8 mouse cellular contexts compared by ENCODE assay signal in the genomic region with DNA sequence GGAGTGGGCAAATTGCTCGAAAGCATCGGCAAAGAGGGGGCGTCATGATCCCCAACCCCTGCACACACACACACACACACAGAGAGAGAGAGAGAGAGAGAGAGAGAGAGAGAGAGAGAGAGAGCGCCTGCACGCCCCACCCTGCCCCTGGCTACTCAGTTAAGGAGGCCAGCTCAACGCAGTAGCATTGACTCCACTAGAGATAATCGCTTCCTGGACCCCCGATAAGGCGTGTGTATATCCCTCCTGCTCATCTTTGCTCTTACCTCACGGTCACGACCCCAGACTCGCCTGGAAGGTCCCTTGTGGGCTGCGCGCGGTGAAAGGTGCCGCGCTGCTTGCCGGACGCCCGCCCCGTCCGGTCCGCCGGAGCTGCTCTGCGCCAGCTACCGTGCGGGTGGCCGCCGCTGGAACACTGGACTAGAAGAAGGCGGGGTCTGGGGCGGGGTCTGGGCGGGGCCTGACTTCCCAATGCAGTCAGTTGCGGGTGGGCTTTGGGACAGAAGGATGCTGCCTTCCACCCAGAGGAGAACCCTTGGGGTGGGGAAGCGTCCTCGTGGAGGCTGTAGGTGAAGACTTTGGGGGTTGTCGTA. TPM values are rescaled to one million over a fixed set of nuclear protein-coding genes. Genes with fewer than 3 reads are reported as not detected.
DNase-seq lines count a peak whose midpoint lies in the region; ATAC-seq lines count a peak whose summit lies in the region.

Cacng5 (minus strand) TSS at position 422 of the 593 bp plus-strand sequence.

- no peaks in the 10 kb centered on the region for H3K4me1 ChIP-seq in kidney, embryonic 16.5 days (ENCODE audit: insufficient read depth, low read length)
- H3K4me1 ChIP-seq in brown adipose tissue, adult 24 weeks (ENCODE audit: control insufficient read depth, insufficient read depth, insufficient read length, low read length) = no peaks in the 10 kb centered on the region
- peaks cover 26% of the 10 kb centered on the region for H3K4me1 ChIP-seq in forebrain, embryonic 13.5 days
- H3K4me1 ChIP-seq in neural tube, embryonic 14.5 days (ENCODE audit: control insufficient read depth, insufficient read depth, low read length) = no peaks in the 10 kb centered on the region

- ATAC-seq in kidney, embryonic 16.5 days (ENCODE audit: low FRiP score, low TSS enrichment) = peak; percentile 79; the same call in 1 of the 2 replicates
- peak; percentile 77 for ATAC-seq in forebrain, embryonic 13.5 days
- ATAC-seq in neural tube, embryonic 14.5 days (ENCODE audit: low read depth) = peak; percentile 71; the same call in 1 of the 2 replicates

- H3K36me3 ChIP-seq in kidney, embryonic 16.5 days (ENCODE audit: insufficient read depth, low read length) = no peaks in the 10 kb centered on the region
- H3K36me3 ChIP-seq in forebrain, embryonic 13.5 days (ENCODE audit: poor library complexity, severe bottlenecking) = no peaks in the 10 kb centered on the region
- H3K36me3 ChIP-seq in neural tube, embryonic 14.5 days (ENCODE audit: control insufficient read depth, insufficient read depth, low read length) = no peaks in the 10 kb centered on the region

- H3K9me3 ChIP-seq in kidney, embryonic 16.5 days (ENCODE audit: low read length) = peaks cover 2% of the 10 kb centered on the region; the same call in 1 of the 2 replicates
- H3K9me3 ChIP-seq in forebrain, embryonic 13.5 days (replicated peaks) = peaks cover 4% of the 10 kb centered on the region; the same call in 1 of the 2 replicates
- no peaks in the 10 kb centered on the region for H3K9me3 ChIP-seq in neural tube, embryonic 14.5 days (ENCODE audit: control insufficient read depth, low read length)

- intact Hi-C loops in left cerebral cortex, postnatal 36 days (cut with DNase I) = loop anchor here (5.0 kb wide), 1 partner anchor 47 kb away; no protein-coding TSS in a partner anchor
- intact Hi-C loops in gastrocnemius, postnatal 14 days (cut with DNase I; ENCODE audit: low total_unique reads) = no loop called here

- peak within 1 kb of the TSS; percentile 47 for H3K4me2 ChIP-seq in kidney, embryonic 16.5 days (replicated peaks; ENCODE audit: low read depth, low read length)
- peak within 1 kb of the TSS; percentile 66 for H3K4me2 ChIP-seq in forebrain, embryonic 13.5 days
- H3K4me2 ChIP-seq in neural tube, embryonic 14.5 days (ENCODE audit: low read depth, low read length) = peak within 1 kb of the TSS; percentile 50

- H3K27ac ChIP-seq in kidney, embryonic 16.5 days (ENCODE audit: low read length) = no peak within 1 kb of the TSS
- no peak within 1 kb of the TSS for H3K27ac ChIP-seq in brown adipose tissue, adult 24 weeks (replicated peaks; ENCODE audit: low read depth, low read length)
- no peak within 1 kb of the TSS for H3K27ac ChIP-seq in forebrain, embryonic 13.5 days
- H3K27ac ChIP-seq in neural tube, embryonic 14.5 days (ENCODE audit: low read depth, low read length) = no peak within 1 kb of the TSS

- H3K4me3 ChIP-seq in kidney, embryonic 16.5 days (ENCODE audit: low read length) = peak within 1 kb of the TSS; percentile 34
- peak within 1 kb of the TSS; percentile 42 for H3K4me3 ChIP-seq in brown adipose tissue, adult 24 weeks (ENCODE audit: insufficient read depth, low read depth, low read length)
- peak within 1 kb of the TSS; percentile 39 for H3K4me3 ChIP-seq in forebrain, embryonic 13.5 days
- peak within 1 kb of the TSS; percentile 37 for H3K4me3 ChIP-seq in neural tube, embryonic 14.5 days (ENCODE audit: low read depth, low read length)

- DNase-seq in kidney, adult 9 months = no peak
- DNase-seq in left cerebral cortex, postnatal 36 days (ENCODE audit: low spot score in 2 of 2) = no peak
- no peak for DNase-seq in cerebellum, adult 18-20 months
- DNase-seq in gastrocnemius, postnatal 14 days = no peak

- 6% methylated on average over 34 of the region's 36 CpGs for WGBS in kidney, embryonic 16.5 days
- WGBS in forebrain, embryonic 13.5 days = 5% methylated on average over 34 of the region's 36 CpGs
- WGBS in neural tube, embryonic 14.5 days = 4% methylated on average over 35 of the region's 36 CpGs

- H3K9ac ChIP-seq in kidney, embryonic 16.5 days (replicated peaks; ENCODE audit: low read length) = no peak within 1 kb of the TSS
- H3K9ac ChIP-seq in forebrain, embryonic 13.5 days = peak within 1 kb of the TSS; percentile 53
- peak within 1 kb of the TSS; percentile 30; the same call in 1 of the 2 replicates for H3K9ac ChIP-seq in neural tube, embryonic 14.5 days (replicated peaks; ENCODE audit: low read depth, low read length)

- H3K27me3 ChIP-seq in kidney, embryonic 16.5 days (ENCODE audit: insufficient read depth, low read length) = peaks cover 26% of the 10 kb centered on the region
- H3K27me3 ChIP-seq in forebrain, embryonic 13.5 days = peaks cover 23% of the 10 kb centered on the region
- H3K27me3 ChIP-seq in neural tube, embryonic 14.5 days (ENCODE audit: control insufficient read depth, insufficient read depth, low read length) = peaks cover 3% of the 10 kb centered on the region; the same call in 1 of the 2 replicates

RNA-seq across cellular contexts. Expression of gene Cacng5, which starts in this region (rescaled TPM):
- polyA plus RNA-seq in kidney, embryonic 16.5 days (2015; fragmentation: Nextera tagmentation; extraction: Ambion mirVana) = 0.22 and 0.49 TPM in 2 replicates
- not detected in 2 replicates for polyA plus RNA-seq in brown adipose tissue, adult 24 weeks (2012; ENCODE audit: insufficient read depth, insufficient read length, missing spikeins)
- 1.4 and 2.2 TPM in 2 replicates for polyA plus RNA-seq in forebrain, embryonic 13.5 days (2015; fragmentation: Nextera tagmentation; extraction: Ambion mirVana)
- total RNA-seq in left cerebral cortex, postnatal 36 days (2021) = 10 to 100 TPM; 10.4 to 17.1 TPM
- polyA plus RNA-seq in neural tube, embryonic 14.5 days (2014; fragmentation: Nextera tagmentation; extraction: Ambion mirVana) = 8.9 and 9.5 TPM in 2 replicates
- total RNA-seq in gastrocnemius, postnatal 14 days (2021) = under 1 TPM; 0.16 to 0.18 TPM

Comparison
In these comparisons a context has a peak if more than half of its experiments do, and no peak if none do; other contexts are left out.
1. RNA of gene Cacng5 (total RNA-seq): 10.4 to 17.1 TPM in left cerebral cortex, postnatal 36 days; 0.16 to 0.18 TPM in gastrocnemius, postnatal 14 days; every median in the first group is over 4 times any median in the second.
2. Peak in ATAC-seq, H3K4me3 ChIP-seq and H3K4me2 ChIP-seq in kidney, embryonic 16.5 days; RNA of the gene not detected or under 1 TPM.
3. Peak in every context shown above with its lines, with median percentiles within 50 percentile points of each other: ATAC-seq, H3K4me2 ChIP-seq and H3K4me3 ChIP-seq.